Mouse (Mus musculus): ENCODE data around the gene Ptprt. TPM values are rescaled to one million over a fixed set of nuclear protein-coding genes. Genes with fewer than 3 reads are reported as not detected.

Gene Ptprt
- polyA plus RNA-seq, 1 experiment from 2014 or later: 0.26 TPM

GRCm38 (mm10) chr2:162078571-162079280 is 582.2 kb downstream of the Ptprt start:
- no peak for ATAC-seq (ENCODE audit: insufficient read depth, low FRiP score)
- H3K4me1 ChIP-seq (ENCODE audit: control insufficient read depth, insufficient read depth, low read length): no peaks in the 10 kb centered on the region
- H3K27me3 ChIP-seq (ENCODE audit: control insufficient read depth, insufficient read depth, low read length): no peaks in the 10 kb centered on the region
- 90% methylated on average over 5 of the region's 5 CpGs for WGBS
- no peaks in the 10 kb centered on the region for H3K36me3 ChIP-seq (ENCODE audit: control insufficient read depth, insufficient read depth, low read length)
- H3K4me3 ChIP-seq (replicated peaks; ENCODE audit: low read length): no peak overlapping the region
- no peak overlapping the region for H3K4me2 ChIP-seq (ENCODE audit: low read depth, low read length)
- no peaks in the 10 kb centered on the region for H3K9me3 ChIP-seq (replicated peaks; ENCODE audit: control insufficient read depth, low read length)
- H3K27ac ChIP-seq (ENCODE audit: low read length): no peak overlapping the region
- H3K9ac ChIP-seq (ENCODE audit: low read length): no peak overlapping the region

GRCm38 (mm10) chr2:162052816-162053215 is 608.1 kb downstream of the Ptprt start:
- no peak overlapping the region for H3K4me3 ChIP-seq (replicated peaks; ENCODE audit: low read length)
- no peak overlapping the region for H3K9ac ChIP-seq (ENCODE audit: low read length)
- H3K4me2 ChIP-seq (ENCODE audit: low read depth, low read length): no peak overlapping the region
- no peaks in the 10 kb centered on the region for H3K36me3 ChIP-seq (ENCODE audit: control insufficient read depth, insufficient read depth, low read length)
- H3K27me3 ChIP-seq (ENCODE audit: control insufficient read depth, insufficient read depth, low read length): no peaks in the 10 kb centered on the region
- no peaks in the 10 kb centered on the region for H3K4me1 ChIP-seq (ENCODE audit: control insufficient read depth, insufficient read depth, low read length)
- H3K9me3 ChIP-seq (replicated peaks; ENCODE audit: control insufficient read depth, low read length): no peaks in the 10 kb centered on the region
- no peak for ATAC-seq (ENCODE audit: insufficient read depth, low FRiP score)
- 88% methylated on average over 3 of the region's 3 CpGs for WGBS
- H3K27ac ChIP-seq (ENCODE audit: low read length): no peak overlapping the region

GRCm38 (mm10) chr2:162050198-162050597 is 610.7 kb downstream of the Ptprt start:
- 83% methylated on average over 4 of the region's 4 CpGs for WGBS
- Histone ChIP-seq H3K36me3 (ENCODE audit: control insufficient read depth, insufficient read depth, low read length) (no peaks in the 10 kb centered on the region), H3K9me3 (replicated peaks; ENCODE audit: control insufficient read depth, low read length) (no peaks in the 10 kb centered on the region), H3K27ac (ENCODE audit: low read length) (no peak overlapping the region), H3K4me1 (ENCODE audit: control insufficient read depth, insufficient read depth, low read length) (no peaks in the 10 kb centered on the region), H3K4me2 (ENCODE audit: low read depth, low read length) (no peak overlapping the region), H3K27me3 (ENCODE audit: control insufficient read depth, insufficient read depth, low read length) (no peaks in the 10 kb centered on the region), H3K9ac (ENCODE audit: low read length) (no peak overlapping the region), H3K4me3 (replicated peaks; ENCODE audit: low read length) (no peak overlapping the region)
- ATAC-seq (ENCODE audit: insufficient read depth, low FRiP score): no peak

DNA sequence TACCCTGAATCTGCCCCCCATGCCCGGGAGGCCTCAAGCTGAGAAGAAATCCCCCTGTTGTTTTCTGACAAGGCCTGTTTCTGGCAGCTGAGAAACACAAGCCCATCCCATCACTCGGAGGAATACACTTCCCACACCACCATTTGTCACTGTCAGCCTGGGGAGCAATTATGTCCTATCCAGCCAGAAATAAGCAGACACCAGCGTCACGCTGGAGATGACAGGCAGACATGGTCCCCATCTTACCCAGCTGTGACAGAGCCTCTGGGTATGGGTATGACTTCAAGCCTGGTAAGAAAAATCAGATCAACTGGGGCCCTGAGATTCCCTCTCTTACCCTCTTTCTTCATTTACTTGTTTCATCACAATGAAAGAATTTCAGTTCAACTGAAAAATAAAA is 625.3 kb downstream of the Ptprt start:
- Histone ChIP-seq H3K27ac (ENCODE audit: low read length) (no peak overlapping the region), H3K4me3 (replicated peaks; ENCODE audit: low read length) (no peak overlapping the region), H3K27me3 (ENCODE audit: control insufficient read depth, insufficient read depth, low read length) (no peaks in the 10 kb centered on the region), H3K9ac (ENCODE audit: low read length) (no peak overlapping the region), H3K4me1 (ENCODE audit: control insufficient read depth, insufficient read depth, low read length) (no peaks in the 10 kb centered on the region), H3K36me3 (ENCODE audit: control insufficient read depth, insufficient read depth, low read length) (no peaks in the 10 kb centered on the region), H3K9me3 (replicated peaks; ENCODE audit: control insufficient read depth, low read length) (no peaks in the 10 kb centered on the region), H3K4me2 (ENCODE audit: low read depth, low read length) (no peak overlapping the region)
- 52% methylated on average over 4 of the region's 4 CpGs for WGBS
- ATAC-seq (ENCODE audit: insufficient read depth, low FRiP score): no peak

DNA sequence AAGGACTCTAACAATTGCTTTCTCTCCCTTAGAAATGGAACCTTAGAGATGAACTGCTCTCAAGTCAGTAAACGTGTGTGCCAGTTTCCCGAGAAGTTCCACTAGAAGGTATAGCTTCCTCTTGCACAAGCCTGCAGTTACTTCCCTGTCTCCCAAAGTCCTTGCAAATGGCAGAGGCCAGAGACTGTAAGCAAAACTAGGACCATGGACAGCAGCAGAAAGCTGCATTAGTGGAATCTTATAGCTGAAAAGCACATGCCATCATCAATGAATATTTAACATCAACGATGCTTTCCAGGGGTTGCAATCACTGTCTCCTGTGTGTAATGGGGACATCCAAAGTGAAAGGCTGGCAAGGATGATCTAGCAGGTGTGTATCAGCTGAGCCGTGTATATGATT is 629.3 kb downstream of the Ptprt start:
- no peak overlapping the region for H3K4me2 ChIP-seq (ENCODE audit: low read depth, low read length)
- no peaks in the 10 kb centered on the region for H3K9me3 ChIP-seq (replicated peaks; ENCODE audit: control insufficient read depth, low read length)
- no peaks in the 10 kb centered on the region for H3K27me3 ChIP-seq (ENCODE audit: control insufficient read depth, insufficient read depth, low read length)
- ATAC-seq (ENCODE audit: insufficient read depth, low FRiP score): no peak
- H3K36me3 ChIP-seq (ENCODE audit: control insufficient read depth, insufficient read depth, low read length): no peaks in the 10 kb centered on the region
- H3K4me1 ChIP-seq (ENCODE audit: control insufficient read depth, insufficient read depth, low read length): no peaks in the 10 kb centered on the region
- H3K9ac ChIP-seq (ENCODE audit: low read length): no peak overlapping the region
- no peak overlapping the region for H3K27ac ChIP-seq (ENCODE audit: low read length)
- 69% methylated on average over 4 of the region's 4 CpGs for WGBS
- no peak overlapping the region for H3K4me3 ChIP-seq (replicated peaks; ENCODE audit: low read length)

DNA sequence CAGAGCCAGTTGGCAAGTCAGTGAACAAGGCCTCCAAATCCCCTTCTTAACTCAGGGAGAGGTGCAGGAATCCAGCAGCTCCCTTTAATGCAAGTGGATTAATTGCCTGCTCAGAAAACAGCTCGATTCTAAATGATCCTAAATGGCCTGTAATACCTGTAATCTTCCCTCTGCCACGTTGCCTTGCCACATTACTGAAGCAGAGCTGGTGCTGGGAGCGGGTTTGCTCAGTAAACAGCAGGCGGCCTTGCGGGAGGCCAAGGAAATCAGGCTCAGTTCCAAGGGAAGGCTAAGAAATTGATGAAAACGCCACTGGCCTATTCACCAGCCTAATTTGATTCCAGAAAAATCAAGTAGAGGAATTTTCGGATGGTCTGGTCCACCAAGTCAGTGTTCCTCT is 659.9 kb downstream of the Ptprt start:
- Histone ChIP-seq H3K4me3 (replicated peaks; ENCODE audit: low read length) (no peak overlapping the region), H3K4me1 (ENCODE audit: control insufficient read depth, insufficient read depth, low read length) (no peaks in the 10 kb centered on the region), H3K27me3 (ENCODE audit: control insufficient read depth, insufficient read depth, low read length) (no peaks in the 10 kb centered on the region), H3K4me2 (ENCODE audit: low read depth, low read length) (no peak overlapping the region), H3K36me3 (ENCODE audit: control insufficient read depth, insufficient read depth, low read length) (no peaks in the 10 kb centered on the region), H3K9me3 (replicated peaks; ENCODE audit: control insufficient read depth, low read length) (no peaks in the 10 kb centered on the region), H3K27ac (ENCODE audit: low read length) (no peak overlapping the region), H3K9ac (ENCODE audit: low read length) (no peak overlapping the region)
- no peak for ATAC-seq (ENCODE audit: insufficient read depth, low FRiP score)
- 45% methylated on average over 7 of the region's 7 CpGs for WGBS

GRCm38 (mm10) chr2:161982311-161982710 is 678.6 kb downstream of the Ptprt start:
- H3K4me1 ChIP-seq (ENCODE audit: control insufficient read depth, insufficient read depth, low read length): no peaks in the 10 kb centered on the region
- no peaks in the 10 kb centered on the region for H3K27me3 ChIP-seq (ENCODE audit: control insufficient read depth, insufficient read depth, low read length)
- H3K4me3 ChIP-seq (replicated peaks; ENCODE audit: low read length): no peak overlapping the region
- 76% methylated on average over 3 of the region's 3 CpGs for WGBS
- H3K9me3 ChIP-seq (replicated peaks; ENCODE audit: control insufficient read depth, low read length): no peaks in the 10 kb centered on the region
- no peak for ATAC-seq (ENCODE audit: insufficient read depth, low FRiP score)
- no peak overlapping the region for H3K27ac ChIP-seq (ENCODE audit: low read length)
- no peak overlapping the region for H3K9ac ChIP-seq (ENCODE audit: low read length)
- no peak overlapping the region for H3K4me2 ChIP-seq (ENCODE audit: low read depth, low read length)
- H3K36me3 ChIP-seq (ENCODE audit: control insufficient read depth, insufficient read depth, low read length): no peaks in the 10 kb centered on the region

DNA sequence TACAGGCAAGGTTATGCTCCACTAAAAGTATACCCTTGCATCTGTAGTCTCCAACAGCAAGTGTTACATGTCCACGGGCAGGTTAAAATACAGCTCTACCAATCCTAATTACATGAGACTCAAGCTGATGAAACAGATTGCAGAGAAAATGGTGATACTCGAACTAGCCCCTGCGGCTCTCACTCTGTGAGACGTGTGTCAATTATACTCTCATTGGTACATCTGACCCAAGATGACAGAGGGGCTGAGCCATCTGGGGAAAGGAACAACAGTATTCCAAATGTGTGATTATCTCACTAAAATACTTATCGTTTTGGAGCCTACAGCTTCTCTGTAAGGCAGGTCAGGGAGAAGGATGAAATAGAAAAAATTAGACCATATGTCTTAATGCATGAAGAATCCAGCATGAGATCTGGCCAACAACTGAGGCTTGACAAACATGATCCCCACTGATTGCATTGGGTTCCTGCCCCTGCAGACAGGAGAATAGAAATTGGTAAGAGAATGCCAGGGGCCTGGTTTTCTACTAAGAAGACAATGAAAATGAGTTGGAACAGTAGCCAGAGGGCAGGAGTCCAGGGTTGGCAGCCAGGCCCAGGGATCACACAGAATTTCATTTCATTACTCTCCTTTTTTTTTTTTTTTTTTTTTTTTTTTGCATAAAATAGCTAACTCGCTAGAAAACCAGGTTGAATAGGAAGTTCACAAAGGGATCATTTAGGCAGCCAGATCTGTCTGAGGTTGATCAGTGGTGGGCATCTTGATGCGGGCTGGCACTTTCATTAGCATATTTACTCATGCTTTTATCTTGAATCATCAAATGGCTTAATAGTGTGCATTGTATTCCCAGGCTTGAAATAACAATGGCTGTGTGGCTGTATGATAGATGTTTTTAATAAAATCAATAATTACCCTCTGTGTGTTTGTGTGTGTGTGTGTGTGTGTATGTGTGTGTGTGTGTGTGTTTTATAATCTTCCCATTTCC is 699.5 kb downstream of the Ptprt start:
- Histone ChIP-seq H3K27me3 (ENCODE audit: control insufficient read depth, insufficient read depth, low read length) (no peaks in the 10 kb centered on the region), H3K4me2 (ENCODE audit: low read depth, low read length) (no peak overlapping the region), H3K4me1 (ENCODE audit: control insufficient read depth, insufficient read depth, low read length) (no peaks in the 10 kb centered on the region), H3K36me3 (ENCODE audit: control insufficient read depth, insufficient read depth, low read length) (no peaks in the 10 kb centered on the region), H3K9me3 (replicated peaks; ENCODE audit: control insufficient read depth, low read length) (no peaks in the 10 kb centered on the region), H3K9ac (ENCODE audit: low read length) (no peak overlapping the region), H3K27ac (ENCODE audit: low read length) (no peak overlapping the region), H3K4me3 (replicated peaks; ENCODE audit: low read length) (no peak overlapping the region)
- ATAC-seq (ENCODE audit: insufficient read depth, low FRiP score): no peak
- 82% methylated on average over 7 of the region's 7 CpGs for WGBS

DNA sequence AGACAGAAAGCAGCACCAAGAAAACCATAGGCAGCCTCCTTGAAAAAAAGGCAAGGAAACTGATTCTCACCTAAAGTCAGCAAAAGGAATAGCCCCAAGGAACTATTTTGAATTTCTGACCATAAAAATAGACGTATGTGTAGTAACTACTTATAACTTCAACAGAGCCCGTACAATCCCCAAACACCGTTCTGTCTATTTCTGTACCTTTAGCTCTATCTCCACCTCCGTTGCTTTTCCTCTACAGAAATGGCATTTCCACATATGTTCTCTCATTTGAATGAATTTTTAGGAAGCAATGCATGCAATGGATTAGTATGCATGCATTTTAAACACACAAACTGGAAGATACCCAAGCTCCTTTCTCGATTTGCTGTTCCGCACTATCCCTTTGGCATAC is 715.5 kb downstream of the Ptprt start:
- no peak overlapping the region for H3K4me3 ChIP-seq (replicated peaks; ENCODE audit: low read length)
- H3K9ac ChIP-seq (ENCODE audit: low read length): no peak overlapping the region
- H3K27me3 ChIP-seq (ENCODE audit: control insufficient read depth, insufficient read depth, low read length): no peaks in the 10 kb centered on the region
- H3K27ac ChIP-seq (ENCODE audit: low read length): no peak overlapping the region
- H3K4me2 ChIP-seq (ENCODE audit: low read depth, low read length): no peak overlapping the region
- H3K36me3 ChIP-seq (ENCODE audit: control insufficient read depth, insufficient read depth, low read length): no peaks in the 10 kb centered on the region
- no peaks in the 10 kb centered on the region for H3K9me3 ChIP-seq (replicated peaks; ENCODE audit: control insufficient read depth, low read length)
- H3K4me1 ChIP-seq (ENCODE audit: control insufficient read depth, insufficient read depth, low read length): no peaks in the 10 kb centered on the region
- ATAC-seq (ENCODE audit: insufficient read depth, low FRiP score): no peak
- 90% methylated on average over 6 of the region's 6 CpGs for whole genome bisulfite sequencing

All from stomach, embryonic 16.5 days (tissue).